Mouse (Mus musculus): Measurements from ENCODE around the gene Tnfsf9. TPM values are rescaled to one million over a fixed set of nuclear protein-coding genes. Genes with fewer than 3 reads are reported as not detected.

The Tnfsf9 gene
- polyA plus RNA-seq, 1 experiment from 2014 or later: 9.2 TPM

DNA sequence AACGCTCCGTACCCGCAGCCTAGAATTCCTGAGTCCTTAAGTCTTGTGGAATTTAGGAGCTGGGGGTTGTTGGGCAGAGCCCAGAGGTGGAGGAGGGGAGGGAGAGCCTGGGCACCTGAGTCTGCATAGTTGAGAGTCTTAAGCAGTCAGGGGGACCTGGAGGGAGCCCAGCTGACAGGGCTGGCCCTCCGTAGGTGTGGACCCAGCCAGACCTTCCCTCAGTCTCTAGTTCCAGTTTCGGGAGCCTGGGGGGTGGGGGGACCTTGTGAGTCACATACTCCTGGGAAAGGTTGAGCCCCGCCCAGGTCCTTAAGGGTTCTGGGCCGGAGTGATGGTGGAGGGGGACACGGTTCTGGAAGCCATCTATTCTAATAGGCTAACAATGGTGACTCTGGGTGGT, 42.1 kb upstream of the Tnfsf9 start:
- no peaks in the 10 kb centered on the region for H3K36me3 ChIP-seq (ENCODE audit: control insufficient read depth, insufficient read depth, low read length)
- peak overlapping the region; percentile 49 for H3K4me2 ChIP-seq (ENCODE audit: low read depth, low read length)
- no peaks in the 10 kb centered on the region for H3K9me3 ChIP-seq (replicated peaks; ENCODE audit: control insufficient read depth, low read length)
- H3K4me3 ChIP-seq (replicated peaks; ENCODE audit: low read length): peak overlapping the region; percentile 60
- peak overlapping the region; percentile 75 for H3K9ac ChIP-seq (ENCODE audit: low read length)
- H3K27me3 ChIP-seq (ENCODE audit: control insufficient read depth, insufficient read depth, low read length): peaks cover 18% of the 10 kb centered on the region
- no peak for ATAC-seq (ENCODE audit: insufficient read depth, low FRiP score)
- H3K4me1 ChIP-seq (ENCODE audit: control insufficient read depth, insufficient read depth, low read length): peaks cover 12% of the 10 kb centered on the region; the same call in 1 of the 2 replicates
- WGBS: 14% methylated on average over 8 of the region's 8 CpGs
- peak overlapping the region; percentile 90; the same call in 1 of the 2 replicates for H3K27ac ChIP-seq (ENCODE audit: low read length)

DNA sequence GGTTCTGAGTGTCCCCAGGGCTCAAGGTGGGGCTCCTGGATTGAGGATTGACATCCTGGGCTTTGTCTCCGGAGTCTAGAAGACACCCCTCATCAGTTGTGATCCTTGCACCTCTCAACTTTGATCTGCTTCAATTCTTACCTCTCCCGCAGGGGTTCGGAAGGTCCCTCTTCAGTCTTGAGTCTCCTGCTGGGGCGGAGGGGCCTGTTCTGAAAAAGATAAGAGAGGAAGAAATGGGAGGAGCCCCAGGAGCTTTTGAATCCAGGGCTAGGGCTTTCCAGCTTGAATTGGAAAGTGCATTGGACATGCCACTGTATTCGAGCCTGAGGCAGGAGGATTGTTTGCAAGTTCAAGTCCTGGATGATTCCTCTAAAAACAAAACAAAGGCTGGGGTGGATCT, 38.2 kb upstream of the Tnfsf9 start:
- Histone ChIP-seq H3K36me3 (ENCODE audit: control insufficient read depth, insufficient read depth, low read length) (no peaks in the 10 kb centered on the region), H3K9ac (ENCODE audit: low read length) (no peak overlapping the region), H3K9me3 (replicated peaks; ENCODE audit: control insufficient read depth, low read length) (no peaks in the 10 kb centered on the region), H3K4me1 (ENCODE audit: control insufficient read depth, insufficient read depth, low read length) (no peaks in the 10 kb centered on the region), H3K27ac (ENCODE audit: low read length) (no peak overlapping the region), H3K4me3 (replicated peaks; ENCODE audit: low read length) (no peak overlapping the region), H3K27me3 (ENCODE audit: control insufficient read depth, insufficient read depth, low read length) (peaks cover 14% of the 10 kb centered on the region), H3K4me2 (ENCODE audit: low read depth, low read length) (no peak overlapping the region)
- 54% methylated on average over 5 of the region's 5 CpGs for WGBS
- ATAC-seq (ENCODE audit: insufficient read depth, low FRiP score): no peak

DNA sequence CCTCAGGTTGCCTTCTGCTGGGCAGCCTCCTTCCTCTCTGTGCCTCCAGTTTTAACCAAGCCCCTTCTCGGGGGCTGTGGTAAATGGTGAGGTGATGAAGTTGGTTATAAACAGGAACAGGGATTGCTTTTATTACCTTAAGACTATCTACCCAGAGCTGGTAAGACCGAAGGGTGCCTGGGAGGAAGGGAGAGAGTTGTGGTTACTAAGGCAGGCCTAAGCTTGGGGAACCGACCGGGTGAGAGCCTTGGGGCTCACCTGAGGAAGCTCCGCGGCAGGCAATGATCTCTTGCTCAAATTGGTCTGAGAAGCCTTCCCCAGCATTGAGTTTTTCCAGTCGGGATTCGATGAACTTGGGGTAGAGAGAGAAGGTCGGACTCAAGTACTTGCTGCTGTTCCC, 34.9 kb upstream of the Tnfsf9 start:
- Histone ChIP-seq H3K4me2 (ENCODE audit: low read depth, low read length) (peak overlapping the region; percentile 43), H3K9ac (ENCODE audit: low read length) (peak overlapping the region; percentile 23), H3K27me3 (ENCODE audit: control insufficient read depth, insufficient read depth, low read length) (no peaks in the 10 kb centered on the region), H3K4me1 (ENCODE audit: control insufficient read depth, insufficient read depth, low read length) (no peaks in the 10 kb centered on the region), H3K27ac (ENCODE audit: low read length) (peak overlapping the region; percentile 66), H3K4me3 (replicated peaks; ENCODE audit: low read length) (peak overlapping the region; percentile 24), H3K9me3 (replicated peaks; ENCODE audit: control insufficient read depth, low read length) (no peaks in the 10 kb centered on the region), H3K36me3 (ENCODE audit: control insufficient read depth, insufficient read depth, low read length) (no peaks in the 10 kb centered on the region)
- ATAC-seq (ENCODE audit: insufficient read depth, low FRiP score): no peak
- 11% methylated on average over 9 of the region's 9 CpGs for WGBS

DNA sequence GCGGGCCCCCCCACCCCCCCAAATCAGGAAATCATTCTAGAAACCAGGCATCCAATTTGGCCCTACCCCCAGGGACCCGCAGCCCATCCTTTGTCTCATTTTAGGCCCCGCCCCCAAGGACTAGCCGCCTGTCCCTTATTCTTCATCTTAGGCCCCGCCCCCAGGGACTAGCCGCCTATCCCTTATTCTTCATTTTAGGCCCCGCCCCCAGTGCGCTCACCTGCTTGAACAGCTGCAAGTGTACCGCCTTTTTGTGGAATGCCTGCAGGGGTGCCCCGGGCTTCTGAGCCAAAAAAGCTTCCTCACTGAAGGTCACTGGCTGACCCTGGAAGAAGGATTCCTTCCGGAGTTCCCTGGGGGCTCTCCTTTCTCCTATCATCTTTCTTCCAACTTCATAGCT, 34.4 kb upstream of the Tnfsf9 start:
- peak; percentile 84 for ATAC-seq (ENCODE audit: insufficient read depth, low FRiP score)
- no peaks in the 10 kb centered on the region for H3K36me3 ChIP-seq (ENCODE audit: control insufficient read depth, insufficient read depth, low read length)
- H3K4me3 ChIP-seq (replicated peaks; ENCODE audit: low read length): peak overlapping the region; percentile 24
- no peaks in the 10 kb centered on the region for H3K4me1 ChIP-seq (ENCODE audit: control insufficient read depth, insufficient read depth, low read length)
- no peak overlapping the region; the same call in 1 of the 2 replicates for H3K27ac ChIP-seq (ENCODE audit: low read length)
- H3K27me3 ChIP-seq (ENCODE audit: control insufficient read depth, insufficient read depth, low read length): no peaks in the 10 kb centered on the region
- 5% methylated on average over 11 of the region's 11 CpGs for WGBS
- H3K9ac ChIP-seq (ENCODE audit: low read length): peak overlapping the region; percentile 23
- no peaks in the 10 kb centered on the region for H3K9me3 ChIP-seq (replicated peaks; ENCODE audit: control insufficient read depth, low read length)
- H3K4me2 ChIP-seq (ENCODE audit: low read depth, low read length): peak overlapping the region; percentile 43

DNA sequence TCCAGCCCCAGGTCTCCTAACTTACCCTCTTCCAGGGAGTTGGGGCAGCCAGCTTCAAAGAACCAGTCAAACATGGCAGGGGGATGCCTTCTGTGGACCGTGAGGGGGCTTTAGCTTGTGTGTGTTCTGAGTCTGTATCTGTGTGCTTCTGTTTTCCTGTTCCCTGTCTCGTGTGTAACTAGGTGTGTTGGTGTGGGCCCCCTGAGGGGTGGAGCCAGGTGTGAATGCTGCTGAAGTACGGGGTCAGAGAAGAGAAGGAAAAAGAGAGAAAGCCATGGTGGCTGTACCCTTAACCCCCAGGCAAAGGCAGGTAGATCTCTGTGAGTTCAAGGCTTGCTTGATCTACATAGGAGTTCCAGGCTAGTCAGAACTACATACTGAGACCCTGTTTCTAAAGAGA, 28.2 kb upstream of the Tnfsf9 start:
- no peaks in the 10 kb centered on the region for H3K36me3 ChIP-seq (ENCODE audit: control insufficient read depth, insufficient read depth, low read length)
- ATAC-seq (ENCODE audit: insufficient read depth, low FRiP score): no peak
- H3K4me2 ChIP-seq (ENCODE audit: low read depth, low read length): no peak overlapping the region
- 40% methylated on average over 3 of the region's 3 CpGs for WGBS
- H3K9me3 ChIP-seq (replicated peaks; ENCODE audit: control insufficient read depth, low read length): no peaks in the 10 kb centered on the region
- peaks cover 4% of the 10 kb centered on the region; the same call in 1 of the 2 replicates for H3K4me1 ChIP-seq (ENCODE audit: control insufficient read depth, insufficient read depth, low read length)
- H3K9ac ChIP-seq (ENCODE audit: low read length): no peak overlapping the region
- no peak overlapping the region for H3K27ac ChIP-seq (ENCODE audit: low read length)
- H3K27me3 ChIP-seq (ENCODE audit: control insufficient read depth, insufficient read depth, low read length): no peaks in the 10 kb centered on the region
- no peak overlapping the region for H3K4me3 ChIP-seq (replicated peaks; ENCODE audit: low read length)

DNA sequence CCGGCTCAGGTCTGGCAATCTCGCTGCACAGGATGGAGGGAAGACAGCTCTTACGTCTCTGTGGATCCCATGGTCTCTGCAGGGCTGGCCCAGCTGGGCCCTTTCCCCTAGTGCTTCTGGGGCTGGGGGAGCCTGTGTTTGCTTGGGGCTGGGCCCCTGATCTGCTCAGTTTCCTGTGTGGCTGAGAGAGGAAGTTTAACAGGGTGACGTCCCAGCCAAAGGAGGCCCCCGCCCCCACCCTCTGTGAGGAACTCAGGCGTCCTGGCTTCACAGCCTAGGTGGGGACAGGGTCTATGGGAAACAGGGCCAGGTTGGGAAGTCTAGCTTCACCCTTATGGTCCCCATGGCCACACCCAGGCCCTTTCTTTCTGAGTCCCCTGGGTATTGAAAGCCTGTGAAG, 26.8 kb upstream of the Tnfsf9 start, which contains the start of gene Dennd1c:
TSS of gene Dennd1c (minus strand) at position 179 of the 400 bp plus-strand sequence.
- Histone ChIP-seq H3K9me3 (replicated peaks; ENCODE audit: control insufficient read depth, low read length) (no peaks in the 10 kb centered on the region), H3K36me3 (ENCODE audit: control insufficient read depth, insufficient read depth, low read length) (no peaks in the 10 kb centered on the region), H3K4me1 (ENCODE audit: control insufficient read depth, insufficient read depth, low read length) (peaks cover 4% of the 10 kb centered on the region; the same call in 1 of the 2 replicates), H3K4me2 (ENCODE audit: low read depth, low read length) (no peak within 1 kb of the TSS), H3K27ac (ENCODE audit: low read length) (no peak within 1 kb of the TSS), H3K27me3 (ENCODE audit: control insufficient read depth, insufficient read depth, low read length) (no peaks in the 10 kb centered on the region), H3K4me3 (replicated peaks; ENCODE audit: low read length) (no peak within 1 kb of the TSS; the same call in 1 of the 2 replicates), H3K9ac (ENCODE audit: low read length) (peak within 1 kb of the TSS; percentile 57)
- ATAC-seq (ENCODE audit: insufficient read depth, low FRiP score): 0 out of 2 replicates have a peak, but pooled peaks have one; percentile 9
- 37% methylated on average over 6 of the region's 6 CpGs for WGBS

DNA sequence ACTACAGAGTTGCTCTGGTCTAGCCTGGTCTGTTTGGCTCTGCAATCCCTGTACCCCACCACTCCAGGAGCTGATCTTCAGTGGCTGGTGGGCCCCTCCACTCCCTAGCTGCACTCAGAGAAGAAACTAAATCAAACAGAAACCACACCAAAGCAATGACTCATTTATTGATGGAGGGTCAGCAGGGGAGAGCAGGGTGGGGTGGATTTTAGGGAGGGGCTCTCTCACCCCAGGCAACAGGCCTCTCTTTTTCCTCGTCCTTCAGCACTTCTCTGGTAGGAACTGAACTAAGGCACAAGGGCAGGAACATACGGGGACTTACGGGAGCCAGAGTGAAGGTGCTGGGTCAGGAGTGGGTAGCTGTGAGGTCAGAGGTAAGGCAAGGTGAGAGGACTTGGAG, 25.2 kb upstream of the Tnfsf9 start:
- Histone ChIP-seq H3K9me3 (replicated peaks; ENCODE audit: control insufficient read depth, low read length) (no peaks in the 10 kb centered on the region), H3K9ac (ENCODE audit: low read length) (no peak overlapping the region), H3K36me3 (ENCODE audit: control insufficient read depth, insufficient read depth, low read length) (no peaks in the 10 kb centered on the region), H3K4me2 (ENCODE audit: low read depth, low read length) (no peak overlapping the region), H3K27ac (ENCODE audit: low read length) (peak overlapping the region; percentile 51; the same call in 1 of the 2 replicates), H3K27me3 (ENCODE audit: control insufficient read depth, insufficient read depth, low read length) (no peaks in the 10 kb centered on the region), H3K4me1 (ENCODE audit: control insufficient read depth, insufficient read depth, low read length) (peaks cover 4% of the 10 kb centered on the region; the same call in 1 of the 2 replicates), H3K4me3 (replicated peaks; ENCODE audit: low read length) (no peak overlapping the region)
- peak; percentile 39; the same call in 1 of the 2 replicates for ATAC-seq (ENCODE audit: insufficient read depth, low FRiP score)
- 52% methylated on average over 3 of the region's 3 CpGs for WGBS

DNA sequence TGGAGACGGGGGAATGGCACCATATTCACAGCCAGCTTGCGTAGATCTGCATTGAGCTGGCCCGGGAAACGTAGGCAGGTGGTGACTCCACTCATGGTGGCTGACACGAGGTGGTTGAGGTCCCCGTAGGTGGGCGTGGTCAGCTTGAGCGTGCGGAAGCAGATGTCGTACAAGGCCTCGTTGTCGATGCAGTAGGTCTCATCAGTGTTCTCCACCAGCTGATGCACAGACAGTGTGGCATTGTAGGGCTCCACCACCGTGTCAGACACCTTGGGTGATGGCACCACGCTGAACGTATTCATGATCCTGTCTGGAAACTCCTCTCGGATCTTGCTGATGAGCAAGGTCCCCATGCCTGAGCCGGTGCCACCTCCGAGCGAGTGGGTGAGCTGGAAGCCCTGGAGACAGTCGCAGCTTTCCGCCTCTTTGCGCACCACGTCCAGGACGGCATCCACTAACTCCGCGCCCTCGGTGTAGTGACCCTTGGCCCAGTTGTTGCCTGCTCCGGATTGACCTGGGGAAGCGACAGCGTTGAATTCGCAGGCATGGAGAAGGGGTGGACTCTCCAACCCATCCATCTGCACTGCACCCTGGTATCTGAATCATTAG, 23.8 kb upstream of the Tnfsf9 start:
- H3K4me1 ChIP-seq (ENCODE audit: control insufficient read depth, insufficient read depth, low read length): peaks cover 4% of the 10 kb centered on the region; the same call in 1 of the 2 replicates
- H3K4me3 ChIP-seq (replicated peaks; ENCODE audit: low read length): no peak overlapping the region
- no peaks in the 10 kb centered on the region for H3K27me3 ChIP-seq (ENCODE audit: control insufficient read depth, insufficient read depth, low read length)
- no peaks in the 10 kb centered on the region for H3K9me3 ChIP-seq (replicated peaks; ENCODE audit: control insufficient read depth, low read length)
- no peak for ATAC-seq (ENCODE audit: insufficient read depth, low FRiP score)
- H3K4me2 ChIP-seq (ENCODE audit: low read depth, low read length): no peak overlapping the region
- 92% methylated on average over 31 of the region's 31 CpGs for WGBS
- H3K36me3 ChIP-seq (ENCODE audit: control insufficient read depth, insufficient read depth, low read length): no peaks in the 10 kb centered on the region
- no peak overlapping the region for H3K27ac ChIP-seq (ENCODE audit: low read length)
- no peak overlapping the region for H3K9ac ChIP-seq (ENCODE audit: low read length)

DNA sequence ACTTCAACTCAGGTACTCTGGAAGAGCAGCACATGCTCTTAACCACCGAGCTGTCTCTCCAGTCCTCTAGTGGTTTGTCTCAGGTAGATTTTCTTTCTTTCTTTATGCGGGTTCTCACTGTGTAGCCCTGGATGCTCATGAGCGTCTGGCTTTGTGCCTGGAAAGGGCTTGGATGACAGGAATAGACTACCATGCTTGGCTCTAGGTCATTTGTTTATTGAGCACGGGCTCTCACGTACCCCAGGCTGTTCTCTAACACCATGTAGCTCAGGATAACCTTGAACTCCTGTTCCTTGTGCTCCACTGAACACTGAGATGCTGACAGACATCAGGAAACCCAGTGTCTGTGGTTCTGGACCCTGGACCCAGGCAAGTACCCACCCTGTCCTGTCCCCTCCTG, 22.6 kb upstream of the Tnfsf9 start:
- no peaks in the 10 kb centered on the region for H3K9me3 ChIP-seq (replicated peaks; ENCODE audit: control insufficient read depth, low read length)
- H3K36me3 ChIP-seq (ENCODE audit: control insufficient read depth, insufficient read depth, low read length): no peaks in the 10 kb centered on the region
- H3K4me3 ChIP-seq (replicated peaks; ENCODE audit: low read length): no peak overlapping the region
- no peak overlapping the region for H3K27ac ChIP-seq (ENCODE audit: low read length)
- peaks cover 12% of the 10 kb centered on the region for H3K4me1 ChIP-seq (ENCODE audit: control insufficient read depth, insufficient read depth, low read length)
- H3K27me3 ChIP-seq (ENCODE audit: control insufficient read depth, insufficient read depth, low read length): no peaks in the 10 kb centered on the region; the same call in 1 of the 2 replicates
- H3K9ac ChIP-seq (ENCODE audit: low read length): no peak overlapping the region
- 81% methylated on average over 5 of the region's 5 CpGs for WGBS
- no peak for ATAC-seq (ENCODE audit: insufficient read depth, low FRiP score)
- H3K4me2 ChIP-seq (ENCODE audit: low read depth, low read length): no peak overlapping the region
